In the genomic region with DNA sequence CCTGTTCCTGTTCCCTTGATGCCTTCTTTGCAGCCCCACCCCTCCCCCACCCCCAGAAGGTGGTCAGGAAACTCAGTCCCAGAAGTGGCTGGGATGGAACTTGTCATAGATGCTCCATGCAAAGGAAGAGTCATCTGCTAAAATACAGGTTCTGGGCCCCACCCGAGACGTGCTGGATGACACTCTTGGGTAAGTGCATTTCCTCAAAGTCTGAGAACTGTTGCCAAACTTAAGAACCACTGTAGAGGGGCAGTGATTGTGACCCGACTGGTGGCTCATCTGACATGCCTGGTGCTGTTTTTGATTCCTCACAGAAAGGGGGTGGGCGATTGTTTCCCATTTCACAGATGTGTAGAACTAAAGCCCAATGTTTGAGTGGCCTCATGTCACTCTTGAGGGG, we compare ENCODE assay signal across 32 mouse cellular contexts.
DNase-seq lines count a peak whose midpoint lies in the region; ATAC-seq and TF ChIP-seq lines count a peak whose summit lies in the region.
"Had no signal": no experiment of that assay in that cellular context is flagged by ENCODE, and none has a peak within 500 bp of the region (broad histone marks: within the 10 kb centered on the region; RNA-seq: fewer than 3 reads in every experiment).

No protein-coding gene starts in this region.

- H3K36me3 ChIP-seq in kidney, embryonic 16.5 days (ENCODE audit: insufficient read depth, low read length), result no peaks in the 10 kb centered on the region; the same call in 1 of the 2 replicates
- H3K36me3 ChIP-seq in stomach, embryonic 15.5 days, result no peaks in the 10 kb centered on the region
- H3K36me3 ChIP-seq in stomach, postnatal 0 days (ENCODE audit: control insufficient read depth, insufficient read depth, low read length), result no peaks in the 10 kb centered on the region
- H3K36me3 ChIP-seq: intestine, embryonic 15.5 days; liver, embryonic 12.5 days; midbrain, embryonic 15.5 days; neural tube, embryonic 15.5 days had no signal

- intact Hi-C loops in gastrocnemius, adult 2 months (cut with DNase I), result no loop called here

- H3K27me3 ChIP-seq in kidney, embryonic 16.5 days (ENCODE audit: insufficient read depth, low read length), result no peaks in the 10 kb centered on the region
- H3K27me3 ChIP-seq in stomach, embryonic 15.5 days (replicated peaks), result no peaks in the 10 kb centered on the region
- H3K27me3 ChIP-seq in stomach, postnatal 0 days (ENCODE audit: control insufficient read depth, insufficient read depth, low read length), result no peaks in the 10 kb centered on the region
- H3K27me3 ChIP-seq: embryonic facial prominence, embryonic 13.5 days; heart, embryonic 13.5 days; intestine, embryonic 15.5 days; limb, embryonic 13.5 days; midbrain, embryonic 15.5 days; neural tube, embryonic 15.5 days; Patski had no signal

- no peak for TF ChIP-seq EP300 in stomach, postnatal 0 days (optimal IDR thresholded peaks at IDR 0.05)

- 74% methylated on average over 4 of the region's 4 CpGs for WGBS in kidney, embryonic 16.5 days
- 69% methylated on average over 4 of the region's 4 CpGs for WGBS in stomach, embryonic 15.5 days
- 62% methylated on average over 4 of the region's 4 CpGs for WGBS in stomach, postnatal 0 days

- peaks cover 41% of the 10 kb centered on the region for H3K4me1 ChIP-seq in kidney, embryonic 16.5 days (ENCODE audit: insufficient read depth, low read length)
- H3K4me1 ChIP-seq in stomach, embryonic 15.5 days, result peaks cover 50% of the 10 kb centered on the region
- peaks cover 33% of the 10 kb centered on the region for H3K4me1 ChIP-seq in stomach, postnatal 0 days (replicated peaks; ENCODE audit: control insufficient read depth, insufficient read depth)

- no peak overlapping the region for H3K4me3 ChIP-seq in gastrocnemius, adult 2 months
- no peak overlapping the region for H3K4me3 ChIP-seq in kidney, embryonic 16.5 days (ENCODE audit: low read length)
- no peak overlapping the region for H3K4me3 ChIP-seq in stomach, embryonic 15.5 days (replicated peaks)
- H3K4me3 ChIP-seq in stomach, postnatal 0 days (ENCODE audit: low read depth, low read length), result no peak overlapping the region
- H3K4me3 ChIP-seq: embryonic facial prominence, embryonic 13.5 days; erythroblast, embryonic 14.5 days; heart, embryonic 13.5 days; hindbrain, embryonic 10.5 days; intestine, embryonic 15.5 days; limb, embryonic 13.5 days; liver, embryonic 12.5 days; midbrain, embryonic 10.5 days; midbrain, embryonic 15.5 days; neural tube, embryonic 15.5 days had no signal

- H3K27ac ChIP-seq in gastrocnemius, adult 2 months, result peak overlapping the region; percentile 79
- H3K27ac ChIP-seq in kidney, embryonic 16.5 days (ENCODE audit: low read length), result no peak overlapping the region
- H3K27ac ChIP-seq in stomach, embryonic 15.5 days, result peak overlapping the region; percentile 49; the same call in 1 of the 2 replicates
- no peak overlapping the region for H3K27ac ChIP-seq in stomach, postnatal 0 days (replicated peaks)
- H3K27ac ChIP-seq: hindbrain, postnatal 0 days; liver, embryonic 12.5 days; macrophage; midbrain, embryonic 10.5 days; midbrain, embryonic 15.5 days; neural tube, embryonic 15.5 days had no signal

- no peaks in the 10 kb centered on the region for H3K9me3 ChIP-seq in kidney, embryonic 16.5 days (ENCODE audit: low read length)
- H3K9me3 ChIP-seq in stomach, embryonic 15.5 days, result no peaks in the 10 kb centered on the region
- H3K9me3 ChIP-seq in stomach, postnatal 0 days (ENCODE audit: control insufficient read depth, low read length), result no peaks in the 10 kb centered on the region
- H3K9me3 ChIP-seq: embryonic facial prominence, embryonic 13.5 days; heart, embryonic 13.5 days; hindbrain, embryonic 10.5 days; intestine, embryonic 15.5 days; limb, embryonic 13.5 days; liver, embryonic 12.5 days; midbrain, embryonic 10.5 days; midbrain, embryonic 15.5 days; neural tube, embryonic 15.5 days had no signal

- ATAC-seq in kidney, embryonic 16.5 days (ENCODE audit: low FRiP score, low TSS enrichment), result no peak
- no peak for ATAC-seq in stomach, embryonic 15.5 days (ENCODE audit: insufficient read depth, low FRiP score, low read depth)
- ATAC-seq in stomach, postnatal 0 days (ENCODE audit: low FRiP score, low TSS enrichment), result no peak
- ATAC-seq: forebrain, embryonic 16.5 days; hindbrain, postnatal 0 days; intestine, embryonic 15.5 days; liver, embryonic 12.5 days; midbrain, embryonic 15.5 days had no signal

- no peak for DNase-seq in gastrocnemius, adult 2 months
- DNase-seq in gastrocnemius, postnatal 10 days, result no peak
- peak; percentile 32 for DNase-seq in kidney, postnatal 10 days
- no peak for DNase-seq in stomach, postnatal 0 days (ENCODE audit: low spot score)
- no peak for DNase-seq in thymus, postnatal 36 days
- DNase-seq: adrenal gland, postnatal 14 days; cerebellum, adult 11-12 months; cerebellum, adult 9-11 months; embryo, embryonic 11 days; heart, adult 18-20 months; heart, postnatal 14 days; kidney, adult 9 months; kidney, postnatal 25 days; right cerebral cortex, postnatal 25 days; thymus, adult 2 months; thymus, postnatal 4 days had no signal

- TF ChIP-seq CTCF in gastrocnemius, adult 2 months (IDR thresholded peaks at IDR 0.05), result no peak
- TF ChIP-seq CTCF in stomach, postnatal 0 days (IDR thresholded peaks at IDR 0.05; ENCODE audit: low read depth), result no peak

- H3K9ac ChIP-seq in kidney, embryonic 16.5 days (replicated peaks; ENCODE audit: low read length), result no peak overlapping the region
- H3K9ac ChIP-seq in stomach, embryonic 15.5 days, result no peak overlapping the region
- no peak overlapping the region for H3K9ac ChIP-seq in stomach, postnatal 0 days (ENCODE audit: low read length)
- H3K9ac ChIP-seq: intestine, embryonic 15.5 days; limb, embryonic 13.5 days; liver, embryonic 12.5 days; midbrain, embryonic 15.5 days; neural tube, embryonic 15.5 days had no signal

- H3K4me2 ChIP-seq in kidney, embryonic 16.5 days (replicated peaks; ENCODE audit: low read depth, low read length), result no peak overlapping the region
- no peak overlapping the region for H3K4me2 ChIP-seq in stomach, embryonic 15.5 days
- no peak overlapping the region for H3K4me2 ChIP-seq in stomach, postnatal 0 days (replicated peaks; ENCODE audit: low read depth)
- H3K4me2 ChIP-seq: embryonic facial prominence, embryonic 13.5 days; heart, embryonic 13.5 days; intestine, embryonic 15.5 days; liver, embryonic 12.5 days; midbrain, embryonic 15.5 days; neural tube, embryonic 15.5 days had no signal

Comparison
In these comparisons a context has a peak if more than half of its experiments do, and no peak if none do; other contexts are left out.
1. H3K27ac ChIP-seq: peak in gastrocnemius, adult 2 months (single experiment) and stomach, embryonic 15.5 days (single experiment); none in kidney, embryonic 16.5 days (single experiment) and stomach, postnatal 0 days (single experiment).